Comparison of ENCODE assay signal across 24 mouse cellular contexts in genomic region chr3:99149035-99149434, GRCm38 (mm10). TPM values are rescaled to one million over a fixed set of nuclear protein-coding genes. Genes with fewer than 3 reads are reported as not detected.
DNase-seq lines count a peak whose midpoint lies in the region; ATAC-seq and TF ChIP-seq lines count a peak whose summit lies in the region.
"Had no signal": no experiment of that assay in that cellular context is flagged by ENCODE, and none has a peak within 500 bp of the region (broad histone marks: within the 10 kb centered on the region; RNA-seq: fewer than 3 reads in every experiment).

No protein-coding gene starts in this region.

- peak in 1 of 2 experiments; percentile 42; a peak in 1 of 4 replicates for TF ChIP-seq EP300 in MEL (IDR thresholded peaks at IDR 0.05; ENCODE audit: low read depth in 1 of 2, low read length in 2 of 2)

- no peak for DNase-seq in MEL (ENCODE audit: low read depth, low spot score)
- DNase-seq in layer of hippocampus, adult 9-10 months (ENCODE audit: low spot score) = no peak
- DNase-seq: adrenal gland, adult 2 months; adrenal gland, postnatal 10 days; adrenal gland, postnatal 25 days; cerebellum, adult 11 months; cerebellum, adult 18-20 months; cerebellum, adult 8-10 months; cerebellum, adult 9-11 months; cerebellum, postnatal 14 days; cerebellum, postnatal 36 days; embryo, embryonic 11 days had no signal

- H3K79me2 ChIP-seq in MEL (ENCODE audit: control insufficient read depth, insufficient read depth, low read length, poor library complexity) = peaks cover 2% of the 10 kb centered on the region; the same call in 1 of the 2 replicates

- H3K9ac ChIP-seq in MEL (ENCODE audit: control insufficient read depth, low read depth, low read length, poor library complexity, severe bottlenecking) = no peak overlapping the region
- no peak overlapping the region for H3K9ac ChIP-seq in intestine, embryonic 15.5 days
- no peak overlapping the region for H3K9ac ChIP-seq in intestine, postnatal 0 days (ENCODE audit: low read depth, low read length)
- no peak overlapping the region for H3K9ac ChIP-seq in kidney, embryonic 15.5 days
- H3K9ac ChIP-seq: embryonic facial prominence, embryonic 13.5 days; embryonic facial prominence, embryonic 15.5 days; forebrain, embryonic 12.5 days had no signal

- TF ChIP-seq POLR2A in MEL (IDR thresholded peaks at IDR 0.05; ENCODE audit: control insufficient read depth in 1 of 2, insufficient read depth in 1 of 2, low read depth in 1 of 2, low read length in 2 of 2, poor library complexity in 1 of 2) = no peak

- 25% methylated on average over 3 of the region's 3 CpGs for WGBS in intestine, embryonic 15.5 days
- WGBS in intestine, postnatal 0 days = 20% methylated on average over 3 of the region's 3 CpGs
- WGBS in kidney, embryonic 15.5 days = 67% methylated on average over 3 of the region's 3 CpGs

- no peak for TF ChIP-seq CTCF in MEL (IDR thresholded peaks at IDR 0.05 in 2 of 3, conservative IDR thresholded peaks at IDR 0.05 in 1 of 3; ENCODE audit: control insufficient read depth in 1 of 3, insufficient read depth in 1 of 3, low read depth in 2 of 3, low read length in 3 of 3, poor library complexity in 1 of 3, severe bottlenecking in 1 of 3)
- no peak for TF ChIP-seq CTCF in intestine, postnatal 0 days (IDR thresholded peaks at IDR 0.05; ENCODE audit: low read depth)

- H3K27me3 ChIP-seq in MEL (ENCODE audit: control insufficient read depth in 1 of 2, insufficient read depth in 2 of 2, low read length in 2 of 2) = no peaks in the 10 kb centered on the region
- no peaks in the 10 kb centered on the region for H3K27me3 ChIP-seq in intestine, embryonic 15.5 days (replicated peaks)
- H3K27me3 ChIP-seq in intestine, postnatal 0 days (replicated peaks; ENCODE audit: control insufficient read depth, insufficient read depth, low read length) = no peaks in the 10 kb centered on the region
- no peaks in the 10 kb centered on the region for H3K27me3 ChIP-seq in kidney, embryonic 15.5 days
- H3K27me3 ChIP-seq: embryonic facial prominence, embryonic 13.5 days; embryonic facial prominence, embryonic 15.5 days; forebrain, embryonic 12.5 days; Patski had no signal

- H3K27ac ChIP-seq in MEL (ENCODE audit: control insufficient read depth, low read depth, low read length) = no peak overlapping the region
- H3K27ac ChIP-seq in intestine, embryonic 15.5 days = no peak overlapping the region
- H3K27ac ChIP-seq in intestine, postnatal 0 days (ENCODE audit: low read depth, low read length) = no peak overlapping the region
- H3K27ac ChIP-seq in kidney, embryonic 15.5 days = no peak overlapping the region
- H3K27ac ChIP-seq: embryonic facial prominence, embryonic 13.5 days; embryonic facial prominence, embryonic 15.5 days; forebrain, embryonic 10.5 days; forebrain, embryonic 12.5 days had no signal

- peak; percentile 79 for ATAC-seq in intestine, embryonic 15.5 days
- ATAC-seq in intestine, postnatal 0 days = peak; percentile 80
- ATAC-seq in kidney, embryonic 15.5 days (replicated peaks; ENCODE audit: low FRiP score) = no peak
- ATAC-seq: activated CD4-positive, CD25-positive, alpha-beta regulatory T cell, adult 4 months; forebrain, embryonic 14.5 days; forebrain, embryonic 16.5 days; Patski had no signal

- no peak overlapping the region for H3K4me3 ChIP-seq in MEL (ENCODE audit: control insufficient read depth in 1 of 2, insufficient read depth in 1 of 2, low read depth in 2 of 2, low read length in 2 of 2)
- H3K4me3 ChIP-seq in intestine, embryonic 15.5 days (replicated peaks) = no peak overlapping the region
- no peak overlapping the region for H3K4me3 ChIP-seq in intestine, postnatal 0 days (ENCODE audit: low read depth, low read length)
- no peak overlapping the region for H3K4me3 ChIP-seq in kidney, embryonic 15.5 days (replicated peaks)
- H3K4me3 ChIP-seq: embryonic facial prominence, embryonic 13.5 days; embryonic facial prominence, embryonic 15.5 days; erythroblast, embryonic 14.5 days; forebrain, embryonic 10.5 days; forebrain, embryonic 12.5 days had no signal

- no peak overlapping the region for H3K4me2 ChIP-seq in intestine, embryonic 15.5 days (replicated peaks)
- H3K4me2 ChIP-seq in intestine, postnatal 0 days (replicated peaks; ENCODE audit: low read depth) = no peak overlapping the region
- no peak overlapping the region for H3K4me2 ChIP-seq in kidney, embryonic 15.5 days
- H3K4me2 ChIP-seq: embryonic facial prominence, embryonic 13.5 days; embryonic facial prominence, embryonic 15.5 days; forebrain, embryonic 12.5 days had no signal

- H3K9me3 ChIP-seq in MEL (replicated peaks; ENCODE audit: insufficient read depth, low read length) = no peaks in the 10 kb centered on the region
- no peaks in the 10 kb centered on the region for H3K9me3 ChIP-seq in intestine, embryonic 15.5 days
- no peaks in the 10 kb centered on the region for H3K9me3 ChIP-seq in intestine, postnatal 0 days (ENCODE audit: control insufficient read depth)
- no peaks in the 10 kb centered on the region for H3K9me3 ChIP-seq in kidney, embryonic 15.5 days (replicated peaks)
- H3K9me3 ChIP-seq: embryonic facial prominence, embryonic 13.5 days; embryonic facial prominence, embryonic 15.5 days; forebrain, embryonic 10.5 days; forebrain, embryonic 12.5 days had no signal

- peaks cover 2 to 6% of the 10 kb centered on the region in 2 experiments; a peak in 2 of 4 replicates for H3K4me1 ChIP-seq in MEL (ENCODE audit: control insufficient read depth in 1 of 2, insufficient read depth in 2 of 2, low read length in 2 of 2)
- no peaks in the 10 kb centered on the region for H3K4me1 ChIP-seq in intestine, embryonic 15.5 days (replicated peaks)
- H3K4me1 ChIP-seq in intestine, postnatal 0 days (replicated peaks; ENCODE audit: control insufficient read depth, insufficient read depth, low read length) = no peaks in the 10 kb centered on the region
- H3K4me1 ChIP-seq in kidney, embryonic 15.5 days = no peaks in the 10 kb centered on the region
- H3K4me1 ChIP-seq: embryonic facial prominence, embryonic 13.5 days; embryonic facial prominence, embryonic 15.5 days; forebrain, embryonic 10.5 days; forebrain, embryonic 12.5 days had no signal

- H3K36me3 ChIP-seq in MEL (ENCODE audit: control insufficient read depth in 1 of 2, insufficient read depth in 2 of 2, low read length in 2 of 2) = peaks cover 0 to 6% of the 10 kb centered on the region in 2 experiments; a peak in 2 of 4 replicates
- H3K36me3 ChIP-seq in intestine, embryonic 15.5 days = no peaks in the 10 kb centered on the region
- H3K36me3 ChIP-seq in intestine, postnatal 0 days (ENCODE audit: control insufficient read depth, insufficient read depth) = no peaks in the 10 kb centered on the region
- H3K36me3 ChIP-seq in kidney, embryonic 15.5 days = no peaks in the 10 kb centered on the region
- H3K36me3 ChIP-seq: embryonic facial prominence, embryonic 13.5 days; embryonic facial prominence, embryonic 15.5 days; forebrain, embryonic 12.5 days had no signal

- TF ChIP-seq RAD21 in MEL (IDR thresholded peaks at IDR 0.05; ENCODE audit: low read depth, low read length) = no peak

TF ChIP-seq in MEL, 35 proteins besides CTCF, POLR2A, EP300 and RAD21:
- peak; percentile 27; the same call in 1 of the 2 replicates for TF ChIP-seq GATA1 (IDR thresholded peaks at IDR 0.05; ENCODE audit: low read depth, low read length)
- no peak for TF ChIP-seq GABPA (IDR thresholded peaks at IDR 0.05; ENCODE audit: low read depth, low read length)
- no peak for TF ChIP-seq NELFE (IDR thresholded peaks at IDR 0.05; ENCODE audit: low read depth, low read length)
- TF ChIP-seq SIN3A (IDR thresholded peaks at IDR 0.05; ENCODE audit: low read length) = 0 out of 2 replicates have a peak, but pooled peaks have one; percentile 18
- TF ChIP-seq TCF12 (IDR thresholded peaks at IDR 0.05; ENCODE audit: low read depth, low read length) = peak; percentile 25; the same call in 1 of the 2 replicates
- TF ChIP-seq ETS1 (IDR thresholded peaks at IDR 0.05; ENCODE audit: low read depth, low read length) = peak; percentile 57; the same call in 1 of the 2 replicates

RNA-seq across cellular contexts. Expression of gene Wars2, which starts 8.2 kb away (rescaled TPM):
- total RNA-seq in MEL (2012; rRNA removed) = 7.6 and 8.8 TPM in 2 replicates
- polyA plus RNA-seq in MEL (2012; ENCODE audit: insufficient read depth in 1 of 2, insufficient read length in 2 of 2, low read depth in 1 of 2, low replicate concordance in 2 of 2, missing spikeins in 1 of 2) = 10 to 100 TPM in 1 of 2 experiments, not detected in 1; 11.4 TPM
- 8.5 and 9.4 TPM in 2 replicates for polyA plus RNA-seq in intestine, embryonic 15.5 days (2015; fragmentation: Nextera tagmentation; extraction: Ambion mirVana)
- polyA plus RNA-seq in intestine, postnatal 0 days (2015; fragmentation: Nextera tagmentation; extraction: Ambion mirVana) = 2.9 and 3.9 TPM in 2 replicates
- polyA plus RNA-seq in kidney, embryonic 15.5 days (2015; fragmentation: Nextera tagmentation; extraction: Ambion mirVana) = 9.2 and 9.7 TPM in 2 replicates
